Mouse (Mus musculus) kidney, adult 10 weeks (tissue): ENCODE measurements around the gene Zmat5. TPM values are rescaled to one million over a fixed set of nuclear protein-coding genes. Genes with fewer than 3 reads are reported as not detected.

Experiments used
- polyA plus RNA-seq: library from polyadenylated mRNA; stranded (reverse); fragments of 350-450 nt; fragmentation: Illumina TruSeq; extraction: RNeasy Lipid Tissue Mini Kit (QIAGEN cat#74804); gene quantifications from one replicate; pipeline ENCODE4 v1.2.3, GENCODE M21; 2014; ENCODE audit warnings: low read depth, low replicate concordance

Gene Zmat5
- not detected for polyA plus RNA-seq

GRCm38 (mm10) chr11:4704072-4704964, at the start of gene Zmat5, which contains the start of gene Uqcr10:
Zmat5 (plus strand) TSS chr11:4704678.
Uqcr10 (minus strand) TSS chr11:4704342.

DNA sequence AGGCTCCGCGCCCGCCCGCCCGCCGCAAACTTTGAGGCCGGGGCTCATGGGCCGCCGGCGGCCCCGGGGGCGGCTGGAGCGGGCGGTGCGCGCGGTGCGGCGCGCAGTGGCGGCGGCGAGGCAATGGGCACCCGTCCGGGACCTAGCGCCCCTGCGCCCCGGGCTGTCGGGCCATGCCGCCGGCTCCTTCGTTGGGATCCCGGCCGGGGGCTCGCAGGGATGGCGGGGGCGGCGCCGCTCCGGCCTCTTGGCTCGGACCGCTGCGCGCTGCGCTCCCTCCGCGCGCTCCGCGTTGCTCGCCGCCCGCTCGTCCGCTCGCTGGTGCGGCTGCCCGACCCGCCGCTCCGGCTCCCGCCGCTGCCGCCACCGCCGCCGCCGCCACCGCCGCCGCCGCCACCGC, 42.3 kb downstream of the Zmat5 start, which contains the start of gene Cabp7:
Gene Cabp7, minus strand, starts transcription at position 46 of the 400 bp plus-strand sequence.

Other genes starting within 250 kb of the Zmat5 start
- gene Mtmr3, start 109.8 kb upstream of the Zmat5 start, polyA plus RNA-seq = 18.0 TPM
- gene Gm11032, start 84.6 kb upstream of the Zmat5 start, polyA plus RNA-seq = not detected
- 11.2 TPM for gene Ascc2, start 66.9 kb upstream of the Zmat5 start, polyA plus RNA-seq
- gene Uqcr10, start 336 bp upstream of the Zmat5 start, polyA plus RNA-seq = 56.3 TPM
- gene Cabp7, start 42.1 kb downstream of the Zmat5 start, polyA plus RNA-seq = not detected
- 109 TPM for gene Nf2, start 144.9 kb downstream of the Zmat5 start, polyA plus RNA-seq
- gene Nipsnap1, start 169.3 kb downstream of the Zmat5 start, polyA plus RNA-seq = 117 TPM
- 5.7 TPM for gene Thoc5, start 190.6 kb downstream of the Zmat5 start, polyA plus RNA-seq
- not detected for gene Nefh, start 243.4 kb downstream of the Zmat5 start, polyA plus RNA-seq